Mouse (Mus musculus): ENCODE data around the gene Dnah5. TPM values are rescaled to one million over a fixed set of nuclear protein-coding genes. Genes with fewer than 3 reads are reported as not detected.

Dnah5 gene
- polyA plus RNA-seq, 1 experiment from 2014 or later = 0.25 TPM

DNA sequence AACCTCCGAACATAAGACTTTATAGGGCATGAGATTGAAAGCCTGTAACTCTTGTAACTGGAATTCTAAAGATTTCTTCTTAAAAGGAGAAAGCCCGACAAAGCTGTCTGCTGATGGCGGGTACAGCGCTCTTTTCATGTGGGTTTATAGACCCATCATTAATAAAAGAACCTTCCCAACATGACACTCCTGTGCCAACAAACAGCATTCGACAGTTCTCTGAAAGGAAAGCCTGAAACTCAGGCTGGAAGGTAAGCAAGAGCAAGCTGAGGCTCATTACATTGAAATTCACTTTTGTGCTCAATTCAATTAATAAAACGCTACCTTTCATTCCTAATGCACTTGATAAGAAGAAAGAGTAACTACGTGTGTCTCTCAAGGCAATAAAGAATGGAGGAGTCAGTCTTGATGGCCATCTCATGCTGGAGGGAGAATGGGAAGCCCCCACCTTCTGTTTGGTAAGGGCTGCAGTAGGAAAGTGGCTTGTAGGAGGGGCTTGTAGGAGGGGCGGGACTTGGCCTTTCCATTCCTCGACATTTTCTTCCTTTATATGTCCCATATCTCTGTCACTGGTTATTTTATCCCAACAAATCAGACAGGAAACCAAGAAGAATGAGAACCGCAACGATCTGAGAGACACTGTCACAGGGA is 15.1 kb upstream of the Dnah5 start:
- Histone ChIP-seq H3K9ac (no peak overlapping the region), H3K9me3 (no peaks in the 10 kb centered on the region), H3K4me1 (peaks cover 5% of the 10 kb centered on the region), H3K4me3 (peak overlapping the region; percentile 15; the same call in 1 of the 2 replicates), H3K27ac (0 out of 2 replicates have a peak overlapping the region, but pooled peaks have one; percentile 42), H3K4me2 (peak overlapping the region; percentile 36), H3K27me3 (replicated peaks) (no peaks in the 10 kb centered on the region), H3K36me3 (replicated peaks) (no peaks in the 10 kb centered on the region)
- peak; percentile 64 for ATAC-seq (replicated peaks)
- WGBS = 57% methylated on average over 11 of the region's 11 CpGs

DNA sequence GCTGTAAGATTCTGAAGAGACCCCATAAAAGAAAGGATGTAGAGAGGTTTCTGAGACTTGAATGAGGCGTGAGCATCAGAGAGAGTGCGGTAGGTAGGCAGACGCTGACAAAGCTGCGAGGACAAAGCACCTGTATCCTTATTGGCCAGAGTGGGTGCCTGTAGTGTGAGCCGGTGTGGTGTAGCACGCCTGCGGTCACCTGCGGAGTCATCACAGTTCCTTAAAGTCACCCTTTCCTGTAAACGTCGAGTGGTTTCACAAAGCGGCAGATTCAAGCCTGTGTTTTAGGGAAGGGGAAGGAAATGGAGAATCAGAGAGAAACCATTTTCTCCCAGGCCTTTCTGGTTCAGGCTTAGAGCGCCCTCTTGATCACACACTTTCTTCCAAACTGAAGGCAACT is 13.9 kb upstream of the Dnah5 start:
- H3K9me3 ChIP-seq = no peaks in the 10 kb centered on the region
- H3K4me2 ChIP-seq = no peak overlapping the region
- H3K27me3 ChIP-seq (replicated peaks) = no peaks in the 10 kb centered on the region
- H3K27ac ChIP-seq = no peak overlapping the region
- ATAC-seq (replicated peaks) = no peak
- no peak overlapping the region for H3K4me3 ChIP-seq
- H3K36me3 ChIP-seq (replicated peaks) = no peaks in the 10 kb centered on the region
- WGBS = 40% methylated on average over 12 of the region's 12 CpGs
- H3K4me1 ChIP-seq = peaks cover 5% of the 10 kb centered on the region
- no peak overlapping the region for H3K9ac ChIP-seq

DNA sequence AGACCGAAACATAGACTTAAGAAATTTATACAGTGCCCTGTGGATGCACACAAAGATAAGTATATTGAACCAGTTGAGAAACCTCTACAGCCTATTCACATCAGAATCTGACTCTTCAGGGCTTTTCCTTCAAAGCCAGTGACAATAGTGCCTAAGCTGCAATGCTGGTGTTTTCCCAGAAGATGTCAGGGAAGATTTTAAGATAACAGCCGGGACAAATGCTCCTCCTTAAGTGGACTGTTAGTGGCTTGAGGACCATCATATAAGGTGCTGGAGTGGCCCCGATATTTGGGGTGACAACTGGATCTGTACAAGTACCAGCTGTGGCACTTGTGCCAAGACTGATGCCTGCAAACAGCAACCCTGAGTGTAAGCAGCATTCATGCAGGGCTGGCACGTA is 4.9 kb upstream of the Dnah5 start:
- WGBS = 66% methylated on average over 4 of the region's 4 CpGs
- Histone ChIP-seq H3K9me3 (no peaks in the 10 kb centered on the region), H3K4me1 (no peaks in the 10 kb centered on the region), H3K27ac (no peak overlapping the region), H3K27me3 (replicated peaks) (no peaks in the 10 kb centered on the region), H3K9ac (no peak overlapping the region), H3K4me2 (no peak overlapping the region), H3K36me3 (replicated peaks) (no peaks in the 10 kb centered on the region), H3K4me3 (no peak overlapping the region)
- no peak; the same call in 1 of the 2 replicates for ATAC-seq (replicated peaks)

DNA sequence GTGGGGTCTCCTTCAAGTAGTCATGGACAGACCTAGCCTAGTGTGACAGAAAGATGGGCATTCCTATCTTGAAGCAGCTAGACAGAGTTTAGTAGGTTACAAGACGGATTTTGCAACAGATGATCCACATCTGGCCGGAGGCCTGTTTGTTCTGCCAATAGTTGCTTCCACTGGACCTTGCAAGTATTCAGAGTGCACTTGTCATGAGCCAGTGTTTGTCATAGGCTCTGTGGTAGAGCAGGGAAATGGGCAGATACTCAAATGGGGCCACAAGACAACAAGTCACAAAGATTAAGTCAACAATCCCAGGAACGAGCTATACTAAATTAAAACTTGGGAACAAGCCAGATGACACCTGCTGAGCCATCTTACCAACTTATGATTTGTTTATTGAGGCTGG is 1.1 kb downstream of the Dnah5 start:
- no peaks in the 10 kb centered on the region for H3K4me1 ChIP-seq
- no peaks in the 10 kb centered on the region; the same call in 1 of the 2 replicates for H3K27me3 ChIP-seq (replicated peaks)
- no peak overlapping the region for H3K4me3 ChIP-seq
- no peaks in the 10 kb centered on the region for H3K9me3 ChIP-seq
- ATAC-seq (replicated peaks) = no peak
- WGBS = 84% methylated on average over 3 of the region's 3 CpGs
- no peak overlapping the region for H3K27ac ChIP-seq
- H3K36me3 ChIP-seq (replicated peaks) = no peaks in the 10 kb centered on the region
- H3K9ac ChIP-seq = no peak overlapping the region
- no peak overlapping the region for H3K4me2 ChIP-seq

DNA sequence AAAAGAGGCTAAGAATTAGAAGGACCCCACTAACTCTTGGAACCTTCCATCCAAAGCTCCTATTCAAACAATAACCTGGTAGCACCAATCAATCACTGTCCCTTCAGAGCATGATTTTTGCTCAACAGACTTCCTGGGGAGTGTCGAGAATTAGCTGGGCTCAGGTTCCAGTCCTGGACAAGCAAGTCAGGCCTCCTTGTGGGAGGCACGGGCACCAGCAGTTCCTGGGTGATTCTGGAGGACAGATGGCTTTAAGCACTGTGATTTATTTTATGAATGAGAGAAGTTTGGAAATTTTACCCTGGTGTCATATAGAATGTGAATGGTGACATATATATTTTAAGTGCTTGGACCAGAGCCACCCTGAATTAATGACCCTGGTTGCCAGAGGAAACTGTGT is 4.0 kb downstream of the Dnah5 start:
- no peaks in the 10 kb centered on the region; the same call in 1 of the 2 replicates for H3K27me3 ChIP-seq (replicated peaks)
- H3K4me2 ChIP-seq = no peak overlapping the region
- no peak overlapping the region for H3K27ac ChIP-seq
- no peaks in the 10 kb centered on the region for H3K9me3 ChIP-seq
- H3K4me1 ChIP-seq = no peaks in the 10 kb centered on the region
- ATAC-seq (replicated peaks) = no peak
- 58% methylated on average over 2 of the region's 2 CpGs for WGBS
- H3K9ac ChIP-seq = no peak overlapping the region
- no peak overlapping the region for H3K4me3 ChIP-seq
- H3K36me3 ChIP-seq (replicated peaks) = no peaks in the 10 kb centered on the region

DNA sequence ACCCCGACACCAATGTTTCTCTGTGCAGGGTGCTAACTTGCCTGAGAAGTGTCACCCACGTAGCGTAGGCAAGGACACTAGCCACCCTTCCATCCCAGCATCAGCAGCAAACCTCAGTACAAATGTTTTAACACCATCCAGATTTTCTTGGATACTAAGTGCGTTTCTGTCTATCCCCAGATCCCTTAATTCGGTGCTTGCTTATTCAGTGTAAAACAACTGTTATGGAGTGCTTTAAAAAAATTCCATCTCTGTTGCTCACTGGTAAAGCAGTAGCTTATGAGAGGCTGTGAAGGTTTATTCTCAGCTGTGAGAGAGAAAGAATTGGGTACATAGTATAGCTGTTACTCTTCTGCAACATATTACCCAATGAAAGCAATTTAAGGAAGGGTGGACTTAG is 9.5 kb downstream of the Dnah5 start:
- Histone ChIP-seq H3K27me3 (replicated peaks) (0 out of 2 replicates have a peak, but pooled peaks cover 4% of the 10 kb centered on the region), H3K4me3 (no peak overlapping the region), H3K27ac (no peak overlapping the region), H3K4me2 (no peak overlapping the region), H3K4me1 (no peaks in the 10 kb centered on the region), H3K9ac (no peak overlapping the region), H3K36me3 (replicated peaks) (no peaks in the 10 kb centered on the region), H3K9me3 (no peaks in the 10 kb centered on the region)
- ATAC-seq (replicated peaks) = no peak
- WGBS = 94% methylated on average over 5 of the region's 5 CpGs

DNA sequence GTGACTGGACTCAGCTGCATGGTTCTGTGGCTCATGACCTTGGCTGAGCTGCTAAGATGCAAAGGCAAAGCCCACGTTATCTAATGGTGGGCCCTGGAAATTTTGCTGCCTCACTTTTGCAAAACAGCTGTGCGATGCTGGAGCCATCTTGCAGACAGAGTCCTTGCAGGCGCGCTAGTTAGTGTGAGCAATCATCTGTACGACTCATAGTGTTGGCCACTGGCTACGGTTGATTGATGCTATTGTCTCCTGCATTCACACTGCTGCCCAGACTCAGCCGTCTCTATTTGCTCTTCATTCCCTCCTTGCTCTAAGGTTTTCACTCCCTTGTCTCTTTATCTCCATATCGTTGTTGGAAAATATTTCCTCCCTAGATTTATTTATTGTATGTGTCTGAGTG is 12.8 kb downstream of the Dnah5 start:
- 27% methylated on average over 8 of the region's 8 CpGs for WGBS
- ATAC-seq (replicated peaks) = no peak
- Histone ChIP-seq H3K4me3 (no peak overlapping the region), H3K9ac (no peak overlapping the region), H3K9me3 (no peaks in the 10 kb centered on the region), H3K27ac (no peak overlapping the region), H3K36me3 (replicated peaks) (no peaks in the 10 kb centered on the region), H3K4me2 (no peak overlapping the region), H3K27me3 (replicated peaks) (0 out of 2 replicates have a peak, but pooled peaks cover 4% of the 10 kb centered on the region), H3K4me1 (no peaks in the 10 kb centered on the region)

DNA sequence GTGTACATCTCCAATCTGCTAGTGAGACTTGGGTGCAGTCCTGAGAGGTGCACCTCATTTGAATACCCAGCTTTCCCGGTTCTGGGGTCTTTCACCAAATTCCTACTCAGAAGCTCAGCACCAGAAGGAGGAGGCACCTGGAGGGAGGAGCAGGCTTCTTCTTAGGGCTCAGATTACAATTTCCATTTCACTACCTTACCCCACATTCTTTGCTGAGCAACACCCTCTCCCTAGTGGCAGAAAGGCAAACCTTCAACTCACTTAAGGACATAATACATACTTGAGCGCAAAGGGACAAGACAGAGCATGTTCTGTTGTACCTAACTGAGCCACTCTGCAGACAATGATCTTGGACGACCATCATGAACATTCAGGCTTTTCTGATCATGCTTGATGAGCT is 23.8 kb downstream of the Dnah5 start:
- Histone ChIP-seq H3K27ac (no peak overlapping the region), H3K4me2 (no peak overlapping the region), H3K4me1 (no peaks in the 10 kb centered on the region), H3K27me3 (replicated peaks) (no peaks in the 10 kb centered on the region), H3K36me3 (replicated peaks) (no peaks in the 10 kb centered on the region), H3K9ac (no peak overlapping the region), H3K4me3 (no peak overlapping the region), H3K9me3 (no peaks in the 10 kb centered on the region)
- 62% methylated on average over 3 of the region's 3 CpGs for WGBS
- ATAC-seq (replicated peaks) = no peak

DNA sequence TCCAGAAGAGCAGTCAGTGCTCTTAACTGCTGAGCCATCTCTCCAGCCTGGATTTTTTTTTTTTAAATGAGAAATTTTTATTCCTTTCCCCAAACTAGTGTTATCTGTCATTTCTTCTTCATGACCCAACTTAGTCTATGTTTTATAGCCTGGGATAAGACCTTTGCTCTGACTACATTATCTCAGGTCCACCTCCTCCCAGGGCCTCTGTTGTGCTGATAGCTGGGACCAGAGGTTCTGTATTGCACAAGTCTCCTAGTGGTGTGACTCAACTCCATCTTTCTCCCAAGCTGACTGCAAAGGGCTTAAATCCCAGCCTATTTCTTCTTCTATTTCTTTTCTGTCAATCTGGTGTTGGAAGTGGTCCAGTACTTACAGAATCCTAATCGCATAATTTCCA is 56.7 kb downstream of the Dnah5 start:
- H3K27ac ChIP-seq = no peak overlapping the region
- H3K4me2 ChIP-seq = no peak overlapping the region
- no peaks in the 10 kb centered on the region for H3K4me1 ChIP-seq
- no peaks in the 10 kb centered on the region for H3K27me3 ChIP-seq (replicated peaks)
- H3K36me3 ChIP-seq (replicated peaks) = no peaks in the 10 kb centered on the region
- no peak overlapping the region for H3K9ac ChIP-seq
- ATAC-seq (replicated peaks) = no peak
- H3K4me3 ChIP-seq = no peak overlapping the region
- WGBS = 84% methylated on average over 1 of the region's 1 CpGs
- H3K9me3 ChIP-seq = no peaks in the 10 kb centered on the region

DNA sequence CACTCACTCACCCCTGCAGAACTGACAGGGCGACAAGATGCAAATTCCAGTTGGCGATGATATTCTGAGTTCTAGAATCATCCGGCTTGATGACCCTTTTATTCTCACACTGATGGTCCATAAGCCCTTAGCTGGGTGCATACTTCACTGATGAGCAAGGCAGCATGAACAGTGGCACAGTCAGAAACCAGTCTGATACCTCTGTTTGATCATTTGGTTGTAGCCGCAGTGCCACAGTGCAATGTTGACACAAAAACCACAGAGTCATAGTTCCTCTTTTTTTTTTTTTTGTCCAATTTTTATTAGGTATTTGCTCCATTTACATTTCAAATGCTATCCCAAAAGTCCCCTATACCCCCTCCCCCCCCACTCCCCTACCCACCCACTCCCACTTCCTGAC is 95.9 kb downstream of the Dnah5 start:
- Histone ChIP-seq H3K4me1 (no peaks in the 10 kb centered on the region), H3K9ac (no peak overlapping the region), H3K4me3 (no peak overlapping the region), H3K4me2 (no peak overlapping the region), H3K36me3 (replicated peaks) (no peaks in the 10 kb centered on the region), H3K27me3 (replicated peaks) (no peaks in the 10 kb centered on the region), H3K27ac (no peak overlapping the region), H3K9me3 (no peaks in the 10 kb centered on the region)
- 95% methylated on average over 4 of the region's 4 CpGs for WGBS
- no peak for ATAC-seq (replicated peaks)

DNA sequence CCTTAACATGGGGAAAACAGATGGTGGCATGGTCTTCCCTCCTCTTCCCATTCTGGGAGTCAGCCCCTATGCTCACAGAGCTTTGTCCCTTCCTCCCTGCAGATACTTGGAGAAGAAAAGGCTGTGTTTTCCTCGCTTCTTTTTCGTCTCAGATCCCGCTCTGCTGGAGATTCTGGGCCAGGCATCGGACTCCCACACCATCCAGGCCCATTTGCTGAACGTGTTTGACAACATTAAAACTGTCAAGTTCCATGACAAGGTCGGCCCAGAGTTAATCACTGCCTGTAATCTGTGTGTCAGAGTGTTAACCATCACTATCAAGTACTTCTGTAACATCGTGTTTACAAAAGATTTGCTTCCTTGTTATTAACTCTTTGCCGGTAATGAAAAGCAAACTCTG is 103.6 kb downstream of the Dnah5 start:
- Histone ChIP-seq H3K9me3 (no peaks in the 10 kb centered on the region), H3K27ac (no peak overlapping the region), H3K4me3 (no peak overlapping the region), H3K36me3 (replicated peaks) (no peaks in the 10 kb centered on the region), H3K9ac (no peak overlapping the region), H3K4me2 (no peak overlapping the region), H3K27me3 (replicated peaks) (no peaks in the 10 kb centered on the region), H3K4me1 (no peaks in the 10 kb centered on the region)
- ATAC-seq (replicated peaks) = no peak
- WGBS = 68% methylated on average over 8 of the region's 8 CpGs

DNA sequence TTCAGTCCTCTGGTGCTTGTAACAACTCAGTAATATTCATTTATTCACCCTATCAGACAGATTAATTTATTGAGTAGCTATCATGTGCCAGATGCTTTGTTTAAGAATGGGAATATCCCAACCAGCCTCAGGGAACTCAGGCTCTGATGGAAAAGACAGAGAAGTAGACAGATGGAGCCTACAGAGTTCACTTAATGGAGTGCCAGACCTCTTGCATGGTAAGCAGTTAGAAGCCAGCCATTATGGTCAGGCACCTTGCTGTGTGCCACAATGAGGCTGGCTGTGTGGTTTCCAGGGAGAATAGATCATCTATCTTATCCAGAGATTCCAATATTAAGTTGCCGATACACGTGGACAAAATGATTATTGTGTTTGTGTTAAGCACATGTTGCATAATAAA is 104.3 kb downstream of the Dnah5 start:
- no peak overlapping the region for H3K27ac ChIP-seq
- 64% methylated on average over 2 of the region's 2 CpGs for WGBS
- no peaks in the 10 kb centered on the region for H3K9me3 ChIP-seq
- no peaks in the 10 kb centered on the region for H3K4me1 ChIP-seq
- H3K4me2 ChIP-seq = no peak overlapping the region
- H3K27me3 ChIP-seq (replicated peaks) = no peaks in the 10 kb centered on the region
- no peak overlapping the region for H3K4me3 ChIP-seq
- H3K9ac ChIP-seq = no peak overlapping the region
- no peak for ATAC-seq (replicated peaks)
- no peaks in the 10 kb centered on the region for H3K36me3 ChIP-seq (replicated peaks)

DNA sequence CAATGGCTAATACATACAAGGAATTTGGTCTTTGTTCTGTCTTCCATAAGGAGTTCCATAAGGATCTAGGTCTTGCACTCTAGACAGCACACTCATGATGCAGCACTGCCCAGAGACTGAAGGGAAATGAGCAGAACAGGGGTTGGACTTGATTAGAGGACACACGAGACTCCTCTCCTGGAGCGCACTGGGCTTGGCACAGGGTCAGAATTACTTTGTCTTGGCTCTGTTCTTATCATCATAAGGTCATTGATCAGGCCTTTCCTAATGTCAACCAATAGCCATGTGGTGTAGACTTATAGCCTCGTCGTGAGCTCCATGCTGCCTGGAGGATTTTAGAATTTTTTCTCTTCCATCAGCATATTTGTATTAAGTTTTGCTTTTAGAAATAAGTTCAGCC is 107.0 kb downstream of the Dnah5 start:
- Histone ChIP-seq H3K4me2 (no peak overlapping the region), H3K27me3 (replicated peaks) (no peaks in the 10 kb centered on the region), H3K36me3 (replicated peaks) (no peaks in the 10 kb centered on the region), H3K9me3 (no peaks in the 10 kb centered on the region), H3K4me3 (no peak overlapping the region), H3K4me1 (no peaks in the 10 kb centered on the region), H3K27ac (no peak overlapping the region), H3K9ac (no peak overlapping the region)
- WGBS = 83% methylated on average over 4 of the region's 4 CpGs
- ATAC-seq (replicated peaks) = no peak

All from midbrain, embryonic 15.5 days (tissue).